Mouse (Mus musculus): Measurements from ENCODE around the gene Gm38392.

The Gm38392 gene

GRCm38 (mm10) chr3:88197741-88198504 is 89.1 kb downstream of the Gm38392 start:
- no peak for DNase-seq

Measured in B cell, adult 2 months (primary cell).